Mouse (Mus musculus): ENCODE measurements around the gene Ampd3. TPM values are rescaled to one million over a fixed set of nuclear protein-coding genes. Genes with fewer than 3 reads are reported as not detected.
A peak's percentile ranks its signal among the peaks of the same experiment; 100 is the strongest.

Ampd3 gene
- polyA plus RNA-seq, 1 experiment from 2014 or later = 0.95 TPM

DNA sequence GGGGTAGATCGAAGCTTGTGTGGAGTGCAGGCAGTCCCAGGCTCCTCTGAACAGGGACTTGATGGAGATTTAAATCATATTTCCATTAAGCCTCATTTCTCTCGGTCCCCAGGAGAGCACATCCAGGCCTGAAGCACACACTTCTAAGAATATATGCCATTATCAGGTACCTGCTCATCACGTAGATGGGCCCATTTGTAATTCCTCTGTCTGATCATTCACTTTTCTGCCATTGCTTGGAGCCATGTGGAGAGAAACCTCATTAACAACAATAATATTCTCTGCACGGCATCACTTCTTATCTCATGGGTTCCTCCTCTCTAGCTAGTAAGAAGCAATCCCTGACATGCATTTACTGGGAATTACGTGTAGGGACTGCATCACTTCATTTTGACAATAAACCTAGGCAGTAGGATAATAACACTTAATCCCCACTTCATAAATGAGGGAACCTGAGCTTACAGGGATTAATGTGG, 21.9 kb upstream of the Ampd3 start:
- Histone ChIP-seq H3K27me3 (ENCODE audit: low read depth, poor library complexity, severe bottlenecking) (no peaks in the 10 kb centered on the region), H3K4me1 (peaks cover 3% of the 10 kb centered on the region; the same call in 1 of the 2 replicates), H3K36me3 (no peaks in the 10 kb centered on the region), H3K4me3 (no peak overlapping the region), H3K27ac (replicated peaks) (no peak overlapping the region), H3K9me3 (replicated peaks) (no peaks in the 10 kb centered on the region)
- DNase-seq (ENCODE audit: low spot score) = no peak
- WGBS = 79% methylated on average over 5 of the region's 5 CpGs

DNA sequence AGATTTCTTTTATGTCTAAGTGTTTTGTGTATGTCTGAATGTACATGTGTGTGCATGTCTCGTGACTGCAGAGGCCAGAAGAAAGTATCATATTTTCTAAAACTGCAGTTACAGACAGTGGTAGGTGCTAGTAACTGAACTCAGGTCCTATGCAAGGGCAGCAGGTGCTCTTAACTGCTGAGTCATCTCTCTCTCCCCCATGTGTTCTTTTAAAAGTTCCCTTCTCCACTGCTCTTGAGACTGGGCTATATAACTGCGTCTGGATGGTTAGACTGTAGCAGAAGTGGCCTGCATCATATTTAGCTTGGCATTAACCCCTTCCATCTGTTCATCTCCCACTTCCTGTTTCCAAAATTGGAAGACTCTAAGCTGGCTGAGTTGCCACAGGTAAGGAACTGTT, 21.2 kb upstream of the Ampd3 start:
- Histone ChIP-seq H3K27me3 (ENCODE audit: low read depth, poor library complexity, severe bottlenecking) (no peaks in the 10 kb centered on the region), H3K27ac (replicated peaks) (no peak overlapping the region), H3K4me3 (no peak overlapping the region), H3K9me3 (replicated peaks) (no peaks in the 10 kb centered on the region), H3K4me1 (peaks cover 4% of the 10 kb centered on the region; the same call in 1 of the 2 replicates), H3K36me3 (no peaks in the 10 kb centered on the region)
- no peak for DNase-seq (ENCODE audit: low spot score)
- WGBS = 75% methylated on average over 2 of the region's 2 CpGs

DNA sequence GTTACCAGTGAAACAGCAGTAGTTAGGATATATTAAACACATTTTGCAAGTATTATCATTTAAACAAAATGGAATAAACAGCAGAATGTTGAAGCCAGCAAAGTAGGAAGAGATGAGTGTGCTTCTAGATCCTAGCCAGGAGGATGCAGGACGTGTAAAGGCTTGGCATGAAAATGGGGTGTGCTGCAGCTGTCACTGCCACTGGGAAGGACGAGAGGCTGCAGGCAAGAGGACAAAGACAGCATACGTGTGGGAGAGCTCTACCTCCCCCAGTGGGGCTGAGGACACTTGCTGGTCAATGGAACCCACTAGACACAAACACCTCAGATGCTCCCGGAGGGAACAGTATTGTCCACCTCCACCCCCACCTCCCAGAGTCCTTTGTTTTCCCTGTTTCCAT, 17.2 kb upstream of the Ampd3 start:
- Histone ChIP-seq H3K27ac (replicated peaks) (no peak overlapping the region), H3K4me1 (peaks cover 24% of the 10 kb centered on the region), H3K36me3 (no peaks in the 10 kb centered on the region), H3K27me3 (ENCODE audit: low read depth, poor library complexity, severe bottlenecking) (no peaks in the 10 kb centered on the region), H3K9me3 (replicated peaks) (no peaks in the 10 kb centered on the region), H3K4me3 (no peak overlapping the region)
- 52% methylated on average over 4 of the region's 4 CpGs for WGBS
- DNase-seq (ENCODE audit: low spot score) = no peak

DNA sequence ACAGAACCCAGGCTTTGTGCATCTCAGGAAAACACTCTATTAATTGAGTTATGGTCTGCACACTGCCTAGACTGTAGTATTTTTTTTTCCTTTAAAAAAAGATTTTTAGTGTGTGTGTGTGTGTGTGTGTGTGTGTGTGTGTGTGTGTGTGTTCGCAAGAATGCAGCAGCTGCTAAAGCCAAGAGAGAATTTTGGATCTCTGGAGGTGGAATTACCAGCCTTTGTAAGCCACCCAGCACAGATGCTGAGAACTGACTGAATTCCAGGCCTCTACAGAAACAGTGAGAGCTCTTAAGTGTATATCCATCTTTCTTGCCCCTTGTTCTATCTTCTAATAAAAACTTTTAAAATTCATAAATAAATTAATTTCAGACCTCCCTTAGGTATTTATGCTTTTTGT, 16.4 kb upstream of the Ampd3 start:
- Histone ChIP-seq H3K27ac (replicated peaks) (no peak overlapping the region), H3K4me1 (peaks cover 24% of the 10 kb centered on the region), H3K9me3 (replicated peaks) (no peaks in the 10 kb centered on the region), H3K36me3 (no peaks in the 10 kb centered on the region), H3K27me3 (ENCODE audit: low read depth, poor library complexity, severe bottlenecking) (no peaks in the 10 kb centered on the region), H3K4me3 (no peak overlapping the region)
- WGBS = 100% methylated on average over 1 of the region's 1 CpGs
- no peak for DNase-seq (ENCODE audit: low spot score)

DNA sequence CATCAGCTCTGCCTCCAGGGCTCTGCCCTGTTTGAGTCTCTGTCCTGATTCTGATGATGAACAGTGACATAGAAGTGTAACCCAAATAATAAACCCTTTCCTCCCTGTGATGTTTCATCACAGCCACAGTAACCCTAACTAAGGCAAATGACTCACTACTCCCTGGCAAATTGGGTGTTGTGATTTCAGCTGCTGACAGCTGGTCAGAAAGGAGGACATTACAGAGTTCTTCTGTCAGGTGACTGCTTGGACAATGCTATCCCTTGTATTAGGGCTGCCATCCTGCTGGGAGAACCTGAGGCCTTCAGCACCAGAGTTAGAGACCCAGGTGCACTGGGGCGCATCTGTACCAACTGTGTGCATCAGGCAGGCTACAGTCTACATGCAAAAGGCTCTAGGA, 14.7 kb upstream of the Ampd3 start:
- Histone ChIP-seq H3K27me3 (ENCODE audit: low read depth, poor library complexity, severe bottlenecking) (no peaks in the 10 kb centered on the region), H3K27ac (replicated peaks) (no peak overlapping the region), H3K36me3 (no peaks in the 10 kb centered on the region), H3K4me3 (no peak overlapping the region), H3K4me1 (peaks cover 24% of the 10 kb centered on the region), H3K9me3 (replicated peaks) (no peaks in the 10 kb centered on the region)
- 86% methylated on average over 1 of the region's 1 CpGs for WGBS
- no peak for DNase-seq (ENCODE audit: low spot score)

DNA sequence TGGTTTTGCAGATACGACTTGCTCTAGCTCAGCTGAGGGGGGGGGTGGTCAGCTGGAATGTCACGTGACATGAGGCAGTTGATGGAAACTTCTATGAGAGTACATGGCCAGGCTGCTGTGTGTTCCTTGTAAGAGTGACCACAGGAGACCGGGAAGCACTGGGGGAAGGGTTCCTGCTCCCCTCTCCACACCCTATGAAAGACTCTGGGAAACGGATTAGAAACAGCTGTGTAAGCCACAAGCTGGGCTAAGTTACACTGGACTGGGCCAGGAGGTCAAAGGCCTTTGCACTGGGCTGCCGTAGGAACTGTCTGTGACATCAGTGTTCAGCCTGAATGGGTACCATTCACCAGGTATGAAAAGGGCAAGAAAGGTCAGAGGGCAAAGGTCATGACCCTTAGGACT, 14.1 kb upstream of the Ampd3 start:
- 23% methylated on average over 5 of the region's 5 CpGs for WGBS
- Histone ChIP-seq H3K4me3 (no peak overlapping the region), H3K9me3 (replicated peaks) (no peaks in the 10 kb centered on the region), H3K36me3 (no peaks in the 10 kb centered on the region), H3K27ac (replicated peaks) (0 out of 2 replicates have a peak overlapping the region, but pooled peaks have one; percentile 24), H3K4me1 (peaks cover 24% of the 10 kb centered on the region), H3K27me3 (ENCODE audit: low read depth, poor library complexity, severe bottlenecking) (no peaks in the 10 kb centered on the region)
- peak; percentile 48 for DNase-seq (ENCODE audit: low spot score)

DNA sequence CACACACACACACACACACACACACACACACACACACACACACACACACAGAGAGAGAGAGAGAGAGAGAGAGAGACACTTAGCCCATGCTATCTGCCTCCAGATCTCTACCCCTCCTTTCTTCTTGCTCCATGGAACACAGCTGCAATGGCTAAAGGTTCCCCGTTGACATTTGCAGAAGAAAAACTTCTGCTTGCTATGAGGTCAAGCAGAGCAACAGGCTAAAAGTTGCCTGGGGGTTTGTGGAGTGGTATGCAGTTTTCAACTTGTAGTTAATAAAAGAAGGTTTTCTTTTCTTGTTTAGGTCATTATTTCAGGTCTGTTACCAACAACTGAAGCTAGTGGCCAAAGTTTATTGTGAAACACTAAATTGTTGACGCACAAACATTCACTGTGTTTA, 11.6 kb upstream of the Ampd3 start:
- Histone ChIP-seq H3K4me1 (peaks cover 20% of the 10 kb centered on the region), H3K27ac (replicated peaks) (no peak overlapping the region), H3K36me3 (no peaks in the 10 kb centered on the region), H3K27me3 (ENCODE audit: low read depth, poor library complexity, severe bottlenecking) (no peaks in the 10 kb centered on the region), H3K9me3 (replicated peaks) (no peaks in the 10 kb centered on the region), H3K4me3 (no peak overlapping the region)
- WGBS = 56% methylated on average over 2 of the region's 2 CpGs
- no peak for DNase-seq (ENCODE audit: low spot score)

DNA sequence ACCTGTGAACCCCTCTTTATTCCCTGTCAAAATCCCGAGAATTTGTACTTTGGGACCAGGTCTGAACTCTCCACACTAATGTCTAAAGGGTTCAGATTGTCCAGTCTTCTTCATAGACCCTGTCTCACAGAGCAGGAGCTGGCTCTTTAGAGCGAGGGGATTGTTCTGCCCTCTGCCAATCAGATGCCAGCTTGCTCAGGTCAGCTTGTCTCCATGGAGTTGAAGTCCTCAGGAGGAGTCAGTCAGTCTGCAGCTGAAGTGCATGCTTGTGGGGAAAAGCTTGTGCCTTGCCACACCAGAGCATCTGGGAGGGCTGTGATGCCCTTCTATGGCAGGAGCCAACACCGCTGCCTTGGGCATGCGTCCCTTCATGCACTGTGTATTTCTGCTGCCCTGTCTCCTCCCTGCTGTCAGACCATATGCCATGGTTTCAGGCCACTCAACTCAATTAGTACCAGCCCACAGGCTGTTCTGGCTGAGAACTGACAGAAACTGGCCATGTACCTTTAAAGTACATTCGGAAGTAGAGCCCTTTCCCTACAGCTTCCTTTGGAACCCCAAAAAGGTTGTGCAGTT, 5.3 kb upstream of the Ampd3 start:
- WGBS = 84% methylated on average over 5 of the region's 5 CpGs
- Histone ChIP-seq H3K27ac (replicated peaks) (0 out of 2 replicates have a peak overlapping the region, but pooled peaks have one; percentile 9), H3K36me3 (no peaks in the 10 kb centered on the region), H3K9me3 (replicated peaks) (no peaks in the 10 kb centered on the region), H3K27me3 (ENCODE audit: low read depth, poor library complexity, severe bottlenecking) (peaks cover 11% of the 10 kb centered on the region), H3K4me1 (peaks cover 5% of the 10 kb centered on the region; the same call in 1 of the 2 replicates), H3K4me3 (no peak overlapping the region)
- DNase-seq (ENCODE audit: low spot score) = no peak

DNA sequence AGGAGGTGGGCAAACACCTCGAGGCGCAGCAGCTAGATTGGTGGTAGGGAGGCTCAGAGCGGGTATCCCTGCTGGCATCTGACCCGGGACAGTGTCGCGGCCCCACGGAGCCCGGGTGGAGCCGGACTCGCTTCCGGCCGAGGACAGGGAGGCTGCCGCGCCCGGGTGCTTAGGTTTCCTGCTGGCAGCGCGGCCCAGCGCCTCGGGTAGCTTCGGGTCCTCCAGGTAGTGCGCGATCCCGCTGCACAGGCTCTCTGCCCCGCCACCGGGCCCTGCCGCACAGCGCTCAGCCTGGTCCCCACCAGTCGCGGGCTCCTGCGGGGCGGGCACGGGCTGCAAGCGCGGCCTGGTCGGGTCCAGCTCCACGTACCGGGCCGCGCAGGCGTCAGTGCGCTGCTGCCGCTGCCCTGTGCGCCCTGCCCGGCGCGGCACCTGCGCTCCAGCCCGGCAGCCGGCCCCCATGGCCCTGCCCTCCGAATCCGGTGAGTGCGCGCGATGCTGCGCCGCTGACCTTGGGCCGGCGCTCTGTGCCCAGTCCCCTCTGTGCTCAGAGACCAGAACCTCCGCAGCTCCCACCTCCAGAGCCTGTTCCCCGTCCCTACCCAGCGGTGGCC, 552 bp downstream of the Ampd3 start:
- no peaks in the 10 kb centered on the region for H3K9me3 ChIP-seq (replicated peaks)
- H3K4me1 ChIP-seq = peaks cover 21% of the 10 kb centered on the region
- H3K4me3 ChIP-seq = peak overlapping the region; percentile 67
- H3K27ac ChIP-seq (replicated peaks) = peak overlapping the region; percentile 76
- H3K36me3 ChIP-seq = no peaks in the 10 kb centered on the region
- peaks cover 61% of the 10 kb centered on the region for H3K27me3 ChIP-seq (ENCODE audit: low read depth, poor library complexity, severe bottlenecking)
- DNase-seq (ENCODE audit: low spot score) = peak; percentile 54
- WGBS = under 1% methylated on average over 61 of the region's 61 CpGs

DNA sequence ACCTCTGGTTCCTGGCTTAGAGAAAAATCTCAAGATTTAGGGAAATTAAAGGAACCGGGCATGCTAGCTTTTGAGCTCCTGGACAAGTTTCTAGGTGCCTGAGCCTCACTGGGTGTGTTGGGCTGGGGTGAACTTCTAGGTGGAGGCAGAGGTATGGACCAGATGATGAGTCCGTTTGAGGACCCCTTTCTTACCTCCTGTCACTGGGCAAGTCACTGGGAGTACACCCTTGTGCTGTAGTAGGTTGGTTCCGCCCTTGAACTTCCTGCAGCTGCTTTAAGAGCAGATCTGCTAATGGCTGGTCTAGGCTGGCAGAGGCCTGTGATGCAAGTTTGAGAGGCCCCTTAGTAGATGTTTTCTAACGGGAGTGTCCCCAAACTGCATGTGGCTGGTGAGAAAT, 1.1 kb downstream of the Ampd3 start:
- DNase-seq (ENCODE audit: low spot score) = no peak
- H3K4me1 ChIP-seq = peaks cover 25% of the 10 kb centered on the region
- WGBS = 44% methylated on average over 4 of the region's 4 CpGs
- peak overlapping the region; percentile 76; the same call in 1 of the 2 replicates for H3K27ac ChIP-seq (replicated peaks)
- H3K9me3 ChIP-seq (replicated peaks) = no peaks in the 10 kb centered on the region
- H3K36me3 ChIP-seq = no peaks in the 10 kb centered on the region
- H3K4me3 ChIP-seq = peak overlapping the region; percentile 67
- H3K27me3 ChIP-seq (ENCODE audit: low read depth, poor library complexity, severe bottlenecking) = peaks cover 61% of the 10 kb centered on the region

DNA sequence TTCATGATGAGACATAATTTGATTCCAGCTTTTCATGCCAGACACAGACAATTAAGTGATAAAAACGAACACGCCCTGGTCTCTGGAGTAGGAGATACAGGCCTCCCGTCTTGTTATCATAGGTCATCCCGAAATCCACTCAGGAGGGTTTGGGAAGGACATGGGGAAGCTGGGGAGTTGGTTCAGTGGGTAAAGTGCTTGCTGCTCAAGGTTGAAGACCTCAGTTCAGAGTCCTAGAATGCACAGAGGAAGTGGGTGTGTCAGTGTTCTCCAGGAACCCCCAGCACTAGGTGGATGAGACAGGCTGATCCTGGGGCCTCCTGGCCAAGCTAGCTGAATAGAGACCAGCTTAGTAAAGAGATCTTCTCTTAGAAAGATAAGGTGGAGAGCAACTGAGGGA, 2.9 kb downstream of the Ampd3 start:
- no peak for DNase-seq (ENCODE audit: low spot score)
- Histone ChIP-seq H3K9me3 (replicated peaks) (no peaks in the 10 kb centered on the region), H3K4me3 (no peak overlapping the region), H3K27ac (replicated peaks) (no peak overlapping the region), H3K27me3 (ENCODE audit: low read depth, poor library complexity, severe bottlenecking) (peaks cover 61% of the 10 kb centered on the region), H3K4me1 (peaks cover 25% of the 10 kb centered on the region), H3K36me3 (no peaks in the 10 kb centered on the region)
- WGBS = 94% methylated on average over 4 of the region's 4 CpGs

DNA sequence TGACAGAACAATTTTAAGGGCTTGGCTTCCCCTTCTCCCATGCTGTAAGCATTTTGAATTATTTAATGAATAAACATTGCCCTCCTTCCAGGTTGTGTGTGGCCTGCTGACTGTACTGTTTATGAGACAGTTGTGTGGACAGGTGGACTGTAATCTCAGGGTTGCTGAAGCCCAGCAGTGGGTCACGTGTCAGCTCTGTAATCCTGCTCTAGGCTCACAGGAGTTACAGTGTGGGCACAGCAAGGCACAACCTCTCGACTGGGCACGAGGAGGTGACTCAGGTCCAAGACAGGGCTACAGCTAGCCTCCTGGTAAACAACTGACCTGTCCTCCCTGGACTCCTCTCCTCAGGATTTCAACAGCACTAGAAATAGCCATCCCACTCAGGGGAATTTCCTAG, 4.3 kb downstream of the Ampd3 start:
- no peaks in the 10 kb centered on the region for H3K9me3 ChIP-seq (replicated peaks)
- WGBS = 89% methylated on average over 3 of the region's 3 CpGs

DNA sequence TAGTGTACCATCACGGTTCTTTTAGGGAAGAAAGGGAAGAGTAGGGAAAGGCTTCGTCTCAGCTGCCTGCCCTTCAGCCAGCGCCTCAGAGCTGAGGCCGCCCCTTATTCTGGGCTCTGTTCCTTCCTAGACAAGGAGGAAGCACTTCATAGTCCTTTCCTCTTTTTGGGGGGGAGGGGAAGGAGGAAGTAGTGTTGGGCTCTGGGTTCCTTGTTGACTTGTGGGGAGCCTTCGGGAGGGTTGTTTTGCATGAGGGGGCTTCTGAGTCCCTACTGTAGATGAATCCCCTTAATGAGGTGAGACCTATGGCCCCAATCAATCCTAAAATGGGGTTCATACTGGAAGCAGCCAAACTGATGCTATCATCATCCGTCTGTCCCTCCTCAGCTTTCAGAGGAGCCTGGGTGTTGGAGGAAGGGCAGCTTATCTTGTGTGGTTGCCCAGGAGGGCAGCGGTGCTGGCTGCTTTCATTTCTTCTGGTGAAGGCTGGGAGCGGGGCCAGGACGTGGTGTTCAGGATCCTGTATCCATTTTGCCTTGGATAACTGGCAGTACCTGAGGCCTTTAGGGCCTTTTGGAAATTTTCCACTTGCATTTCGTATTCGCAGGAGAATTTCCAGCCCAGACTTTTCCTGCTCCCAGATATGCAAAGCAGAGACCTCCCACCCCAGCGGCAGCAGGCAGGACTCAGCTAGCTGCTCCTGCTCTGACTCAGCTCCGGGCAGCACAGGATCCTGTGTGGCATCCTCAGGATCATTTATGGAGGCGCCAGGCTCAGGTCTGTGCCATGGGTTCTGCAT, 5.4 kb downstream of the Ampd3 start:
- peaks cover 43% of the 10 kb centered on the region for H3K27me3 ChIP-seq (ENCODE audit: low read depth, poor library complexity, severe bottlenecking)
- H3K36me3 ChIP-seq = no peaks in the 10 kb centered on the region
- no peak overlapping the region for H3K4me3 ChIP-seq
- H3K27ac ChIP-seq (replicated peaks) = no peak overlapping the region; the same call in 1 of the 2 replicates
- H3K4me1 ChIP-seq = peaks cover 32% of the 10 kb centered on the region
- DNase-seq (ENCODE audit: low spot score) = no peak
- H3K9me3 ChIP-seq (replicated peaks) = no peaks in the 10 kb centered on the region
- WGBS = 54% methylated on average over 14 of the region's 14 CpGs

More for the DNA sequence above, 4.3 kb downstream of the Ampd3 start:
- H3K27me3 ChIP-seq (ENCODE audit: low read depth, poor library complexity, severe bottlenecking) = peaks cover 53% of the 10 kb centered on the region
- H3K36me3 ChIP-seq = no peaks in the 10 kb centered on the region
- no peak for DNase-seq (ENCODE audit: low spot score)
- no peak overlapping the region for H3K27ac ChIP-seq (replicated peaks)
- H3K4me1 ChIP-seq = peaks cover 35% of the 10 kb centered on the region
- no peak overlapping the region for H3K4me3 ChIP-seq

Measured in midbrain, embryonic 10.5 days (tissue).